Mouse (Mus musculus): Measurements from ENCODE around the gene Gas8. TPM values are rescaled to one million over a fixed set of nuclear protein-coding genes. Genes with fewer than 3 reads are reported as not detected.

Gas8 gene
- polyA plus RNA-seq (2015; fragmentation: Nextera tagmentation; extraction: Ambion mirVana) = 4.4 and 5.3 TPM in 2 replicates

GRCm38 (mm10) chr8:123518667-123519066 lies at the start of gene Gas8:
Gene Gas8, plus strand, starts transcription at chr8:123518834.

GRCm38 (mm10) chr8:123477737-123478258 lies 40.8 kb upstream of the Gas8 start, which contains the start of gene Afg3l1:
Gene Afg3l1, plus strand, starts transcription at chr8:123477903.

DNA sequence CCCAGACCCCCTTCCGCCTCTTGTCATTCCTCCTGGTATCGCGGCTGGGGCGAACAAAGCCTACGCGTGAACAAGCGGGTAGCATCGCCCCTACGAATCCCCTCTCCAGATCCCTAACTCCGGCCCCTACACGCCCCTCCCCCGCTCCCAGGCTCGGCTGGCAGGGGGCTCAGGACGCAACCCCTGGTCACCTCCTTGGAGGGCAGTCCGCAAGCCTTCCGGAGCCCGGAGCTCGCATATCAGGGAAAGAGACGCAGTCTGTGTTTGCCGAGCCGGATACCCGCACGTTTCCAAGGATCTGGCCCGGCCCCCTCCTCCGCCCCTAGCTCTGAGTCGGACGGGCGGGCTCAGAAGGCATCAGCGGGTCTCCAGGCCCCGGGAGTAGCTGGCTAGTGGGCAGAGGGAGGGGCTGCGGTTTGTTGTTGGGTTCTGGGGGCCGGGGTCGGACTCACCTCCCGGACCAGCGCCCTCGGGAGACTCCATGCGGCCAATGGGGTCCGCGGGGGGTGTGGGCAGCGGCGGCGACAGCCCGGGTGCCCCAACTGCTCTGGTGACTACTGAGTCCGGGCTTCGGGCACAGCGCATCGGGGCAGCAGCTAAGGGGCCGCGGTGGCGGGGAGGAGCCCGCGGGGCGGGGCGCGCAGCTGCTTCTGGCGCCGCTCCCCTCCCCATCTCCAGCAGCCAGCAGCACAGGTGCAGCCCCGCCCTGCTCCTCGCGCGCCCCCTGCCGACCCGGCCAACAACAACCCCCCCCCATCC lies 3.7 kb upstream of the Gas8 start, which contains the start of gene Dbndd1:
Dbndd1 (minus strand) TSS at position 683 of the 759 bp plus-strand sequence.

Other genes with a start within 250 kb of the Gas8 start
- gene Fanca, start 200.3 kb upstream of the Gas8 start, polyA plus RNA-seq (2015; fragmentation: Nextera tagmentation; extraction: Ambion mirVana) = 27.5 and 28.0 TPM in 2 replicates
- gene Spire2, start 186.1 kb upstream of the Gas8 start, polyA plus RNA-seq (2015; fragmentation: Nextera tagmentation; extraction: Ambion mirVana) = 3.0 and 3.4 TPM in 2 replicates
- gene Tcf25, start 145.1 kb upstream of the Gas8 start, polyA plus RNA-seq (2015; fragmentation: Nextera tagmentation; extraction: Ambion mirVana) = 81.3 and 88.0 TPM in 2 replicates
- 0.13 and 0.18 TPM in 2 replicates for gene Mc1r, start 111.7 kb upstream of the Gas8 start, polyA plus RNA-seq (2015; fragmentation: Nextera tagmentation; extraction: Ambion mirVana)
- gene Tubb3, start 107.4 kb upstream of the Gas8 start, polyA plus RNA-seq (2015; fragmentation: Nextera tagmentation; extraction: Ambion mirVana) = 0.49 and 0.63 TPM in 2 replicates
- gene Def8, start 95.3 kb upstream of the Gas8 start, polyA plus RNA-seq (2015; fragmentation: Nextera tagmentation; extraction: Ambion mirVana) = 16.1 and 17.4 TPM in 2 replicates
- 29.8 and 33.5 TPM in 2 replicates for gene Afg3l1, start 40.9 kb upstream of the Gas8 start, polyA plus RNA-seq (2015; fragmentation: Nextera tagmentation; extraction: Ambion mirVana)
- 0.12 and 0.22 TPM in 2 replicates for gene Dbndd1, start 3.4 kb upstream of the Gas8 start, polyA plus RNA-seq (2015; fragmentation: Nextera tagmentation; extraction: Ambion mirVana)
- 1.9 and 2.7 TPM in 2 replicates for gene Rhou, start 135.1 kb downstream of the Gas8 start, polyA plus RNA-seq (2015; fragmentation: Nextera tagmentation; extraction: Ambion mirVana)

All from spleen, postnatal 0 days (tissue).